Mouse (Mus musculus): ENCODE measurements at regions not wholly inside any gene's neighbourhood (a gene's known extent, or its start where the extent isn't known, plus 50 kb on each side); places are given as distances from the start of the nearest gene placed in this dataset.

- no peak for TF ChIP-seq MAFK (IDR thresholded peaks at IDR 0.05; ENCODE audit: insufficient read depth, low read depth, low read length)
- TF ChIP-seq CHD2 (IDR thresholded peaks at IDR 0.05; ENCODE audit: low read depth, low read length): no peak
- TF ChIP-seq HCFC1 (IDR thresholded peaks at IDR 0.05; ENCODE audit: borderline replicate concordance, insufficient read depth, low read length): no peak
- no peak for TF ChIP-seq ZNF384 (IDR thresholded peaks at IDR 0.05; ENCODE audit: low read depth, low read length)
- no peak for TF ChIP-seq ZC3H11A (IDR thresholded peaks at IDR 0.05; ENCODE audit: borderline replicate concordance, low read depth, low read length)
Measured at GRCm38 (mm10) chr14:46491601-46492000, 101.1 kb upstream of the Bmp4 start.
